Mouse (Mus musculus) brain, embryonic 14.5 days (tissue): ENCODE measurements at regions not wholly inside any gene's neighbourhood (a gene's known extent, or its start where the extent isn't known, plus 50 kb on each side); places are given as distances from the start of the nearest gene placed in this dataset.

ENCODE experiments used
- DNase-seq: peaks from one replicate; pipeline ENCODE4 v3.0.0-alpha.2; 2011; ENCODE audit warnings: low read depth
- CTCF ChIP-seq: fragments of 200-500 bp; IDR thresholded peaks from 2 replicates; pipeline ENCODE4 v1.5.1; 2012; ENCODE audit warnings: inconsistent platforms, mild to moderate bottlenecking, moderate library complexity, borderline replicate concordance; ENCODE audit not compliant: insufficient read depth, insufficient read length; ENCODE audit errors: extremely low read depth
- POLR2A ChIP-seq: fragments of 200-500 bp; IDR thresholded peaks from 2 replicates; pipeline ENCODE4 v1.6.1; 2012; ENCODE audit warnings: mild to moderate bottlenecking, inconsistent platforms, borderline replicate concordance; ENCODE audit not compliant: poor library complexity, insufficient read depth, insufficient read length, severe bottlenecking; ENCODE audit errors: extremely low read depth

DNA sequence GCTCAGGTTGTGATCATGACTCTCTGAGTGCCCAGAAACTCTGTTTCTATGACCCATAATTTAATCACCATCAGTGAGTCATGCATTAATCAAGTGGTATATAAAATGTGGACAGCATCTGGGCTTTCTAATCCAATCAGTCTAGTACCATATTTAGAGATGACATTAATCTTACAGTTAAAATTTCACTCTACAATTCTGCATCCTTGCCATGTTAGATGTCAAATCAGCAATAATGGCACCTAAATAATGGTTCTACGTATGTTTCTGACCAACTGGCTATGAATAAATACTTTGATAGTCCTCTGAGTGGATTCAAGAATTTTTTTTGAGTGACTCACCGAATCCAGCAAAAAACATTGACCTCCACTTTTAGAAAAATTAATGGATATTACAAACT, 383.0 kb upstream of the Gm12666 start:
- DNase-seq = no peak
- TF ChIP-seq POLR2A (no peak), CTCF (no peak)

DNA sequence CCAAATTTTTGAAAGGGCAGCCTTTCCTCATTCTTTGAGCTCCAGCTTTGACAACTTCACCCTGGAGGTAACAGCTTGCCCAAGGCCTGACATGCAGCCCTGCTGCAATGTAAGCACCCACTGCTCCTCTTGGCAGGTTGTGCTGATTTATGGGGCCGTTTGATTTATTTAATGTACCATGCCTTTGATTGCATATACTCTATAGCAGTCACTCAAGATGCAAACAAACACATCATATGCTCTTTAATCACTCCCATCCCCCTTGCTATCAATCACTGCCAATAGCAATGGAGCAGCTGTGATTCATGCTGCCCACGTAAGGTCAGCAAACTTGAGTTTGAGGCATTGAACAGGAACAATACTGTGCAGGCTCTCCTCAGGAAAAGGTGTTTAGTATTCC, 373.8 kb upstream of the Gm12666 start:
- no peak for TF ChIP-seq CTCF
- no peak for TF ChIP-seq POLR2A
- no peak for DNase-seq

DNA sequence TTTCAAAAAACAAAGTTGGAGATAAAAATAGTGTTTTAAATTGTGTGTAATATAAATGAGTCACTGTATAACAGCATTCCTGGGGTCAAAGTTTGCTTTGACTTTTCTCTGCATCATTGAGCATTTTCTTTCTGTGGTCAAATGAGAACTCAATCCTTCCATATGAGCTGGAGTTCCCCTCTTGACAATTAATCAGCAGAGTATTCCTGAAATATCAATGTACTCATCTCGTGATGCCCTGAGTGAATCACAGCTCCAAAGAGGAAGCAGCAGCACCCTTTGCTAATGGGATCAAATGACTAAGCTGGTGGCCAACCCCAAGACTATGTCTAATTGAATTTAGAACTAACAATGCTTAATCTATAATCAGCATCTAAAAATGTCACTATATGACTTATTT, 363.6 kb upstream of the Gm12666 start:
- TF ChIP-seq CTCF (no peak), POLR2A (no peak)
- no peak for DNase-seq

DNA sequence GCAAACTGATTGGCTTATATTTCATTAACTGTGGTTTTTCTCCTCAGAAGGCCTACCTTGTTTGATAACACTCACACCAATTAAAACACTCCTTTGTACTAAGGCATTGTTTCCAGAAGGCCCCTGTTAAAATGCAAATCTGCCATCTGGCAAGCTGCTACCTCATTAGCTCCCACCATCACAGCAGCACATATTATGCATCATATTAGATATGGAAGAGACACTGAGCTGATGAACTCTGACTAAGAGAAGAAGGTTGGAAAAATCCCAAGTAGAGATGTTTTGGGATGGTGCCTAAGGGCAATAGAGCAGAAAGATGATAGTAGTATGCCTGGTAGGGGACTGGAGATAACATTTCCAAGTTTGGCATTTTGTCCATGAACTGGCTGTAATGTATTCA, 350.5 kb upstream of the Gm12666 start:
- TF ChIP-seq CTCF (no peak), POLR2A (no peak)
- peak; percentile 90 for DNase-seq

DNA sequence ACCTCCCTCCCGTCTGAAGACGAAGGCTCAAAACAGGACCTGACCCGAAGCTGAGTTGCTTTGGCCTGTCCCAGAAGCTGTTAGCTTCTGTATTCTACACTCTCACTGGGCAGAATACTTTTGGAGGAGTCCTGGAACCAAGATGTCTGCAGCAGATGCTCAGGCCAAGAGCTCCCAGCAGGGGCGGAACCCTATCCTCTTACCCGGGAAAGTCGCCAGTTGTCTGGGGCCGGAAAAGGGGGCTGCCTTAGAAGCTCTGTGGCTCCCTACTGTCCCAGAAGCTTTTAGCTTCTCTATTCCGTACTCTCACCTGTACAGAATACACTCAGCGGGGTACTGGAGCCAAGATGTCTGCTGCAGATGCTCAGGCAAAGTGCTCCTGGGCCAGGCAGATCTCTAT, 346.7 kb upstream of the Gm12666 start:
- DNase-seq = no peak
- TF ChIP-seq CTCF (no peak), POLR2A (no peak)

DNA sequence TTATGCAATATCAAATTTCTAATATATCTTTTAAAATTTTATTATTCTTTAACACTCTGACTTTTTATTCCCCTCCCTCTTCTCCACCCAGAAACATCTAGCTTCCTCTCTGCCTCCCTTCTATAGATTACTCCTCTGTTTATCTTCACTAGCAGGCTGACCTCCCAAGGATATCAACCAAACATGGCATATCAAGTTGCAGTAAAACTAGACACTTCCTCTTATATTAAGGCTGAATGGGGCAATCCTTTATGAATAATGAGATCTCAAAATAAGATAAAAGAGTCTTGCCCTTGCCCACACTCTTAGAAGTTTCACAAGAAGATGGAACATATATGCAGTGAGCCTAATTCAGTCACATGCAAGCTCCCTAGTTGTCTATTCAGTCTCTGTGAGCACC, 310.5 kb upstream of the Gm12666 start:
- TF ChIP-seq CTCF (no peak), POLR2A (no peak)
- no peak for DNase-seq

DNA sequence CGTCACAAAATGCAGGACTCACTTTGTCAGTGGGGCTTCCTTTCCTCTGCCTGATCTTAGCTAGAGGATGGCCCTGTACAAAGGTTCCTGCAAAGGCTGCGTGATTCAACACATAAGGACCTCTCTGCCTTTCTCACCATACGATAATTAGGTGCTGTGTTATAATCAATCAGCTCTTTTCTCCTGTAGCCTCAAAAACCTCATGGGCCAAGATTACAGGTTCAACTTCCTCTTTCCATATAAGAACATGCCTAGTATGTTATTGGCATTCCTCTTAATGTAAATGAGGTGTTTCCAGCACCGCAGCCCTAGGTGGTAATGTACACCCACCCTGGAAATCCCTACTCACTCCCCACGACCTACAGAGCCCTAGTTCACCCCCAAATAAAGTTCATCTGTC, 308.6 kb upstream of the Gm12666 start:
- no peak for DNase-seq
- TF ChIP-seq CTCF = no peak
- TF ChIP-seq POLR2A = no peak

DNA sequence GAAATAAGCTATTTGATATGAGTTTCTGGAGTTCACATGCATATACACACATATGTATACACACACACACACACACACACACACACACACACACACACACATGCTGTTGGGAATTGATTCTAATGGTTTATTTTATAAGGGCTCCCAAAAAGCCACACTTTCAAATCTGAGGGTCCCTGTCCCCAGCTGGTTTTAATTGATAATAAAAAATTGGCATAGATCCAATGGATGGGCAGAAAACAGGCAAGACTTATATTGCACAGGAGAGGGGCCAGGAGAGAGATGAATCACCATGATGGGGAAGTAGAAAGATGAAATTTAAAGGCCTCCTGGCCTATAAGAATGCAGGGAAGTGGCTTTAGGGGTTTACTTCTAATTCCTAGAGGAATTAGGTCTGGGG, 295.1 kb upstream of the Gm12666 start:
- TF ChIP-seq POLR2A (no peak), CTCF (no peak)
- no peak for DNase-seq

DNA sequence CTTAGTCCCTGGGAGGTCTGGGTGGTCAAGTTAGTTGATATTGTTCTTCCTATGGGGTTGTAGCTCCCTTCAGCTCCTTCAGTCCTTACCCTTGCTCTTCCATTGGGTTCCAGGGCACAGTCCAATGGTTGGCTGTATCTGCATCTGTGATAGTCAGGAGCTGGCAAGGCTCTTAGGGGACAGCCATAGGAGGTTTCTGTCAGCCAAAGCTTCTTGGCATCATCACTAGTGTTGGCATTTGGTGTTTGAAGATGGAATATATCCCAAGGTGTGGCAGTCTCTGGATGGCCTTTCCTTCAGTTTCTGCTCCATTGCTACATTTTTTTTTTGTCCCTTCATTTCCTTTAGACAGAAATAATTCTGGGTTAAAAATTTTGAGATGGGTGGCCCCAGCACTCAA, 266.6 kb upstream of the Gm12666 start:
- TF ChIP-seq CTCF = no peak
- no peak for DNase-seq
